Mouse (Mus musculus): ENCODE data around the gene Ptges3. TPM values are rescaled to one million over a fixed set of nuclear protein-coding genes. Genes with fewer than 3 reads are reported as not detected.
"Not testable (repeated sequence)": the region's sequence is repeated elsewhere in the genome, so short reads cannot be mapped to it uniquely, and the experiment has no call there.

The Ptges3 gene
- polyA plus RNA-seq, 1 experiment from 2014 or later: 461 TPM

- H3K9ac ChIP-seq: no peak overlapping the region
- H3K4me1 ChIP-seq: peaks cover 23% of the 10 kb centered on the region
- no peak overlapping the region for H3K27ac ChIP-seq
- H3K9me3 ChIP-seq: no peaks in the 10 kb centered on the region
- ATAC-seq (ENCODE audit: low FRiP score, low read depth): no peak
- no peak overlapping the region for H3K4me3 ChIP-seq
- no peak overlapping the region for H3K4me2 ChIP-seq (replicated peaks)
- H3K27me3 ChIP-seq (replicated peaks): no peaks in the 10 kb centered on the region
- 95% methylated on average over 6 of the region's 6 CpGs for WGBS
- H3K36me3 ChIP-seq: peaks cover 6% of the 10 kb centered on the region; the same call in 1 of the 2 replicates
Observed at GRCm38 (mm10) chr10:128062221-128062989, 3.7 kb downstream of the Ptges3 start.

DNA sequence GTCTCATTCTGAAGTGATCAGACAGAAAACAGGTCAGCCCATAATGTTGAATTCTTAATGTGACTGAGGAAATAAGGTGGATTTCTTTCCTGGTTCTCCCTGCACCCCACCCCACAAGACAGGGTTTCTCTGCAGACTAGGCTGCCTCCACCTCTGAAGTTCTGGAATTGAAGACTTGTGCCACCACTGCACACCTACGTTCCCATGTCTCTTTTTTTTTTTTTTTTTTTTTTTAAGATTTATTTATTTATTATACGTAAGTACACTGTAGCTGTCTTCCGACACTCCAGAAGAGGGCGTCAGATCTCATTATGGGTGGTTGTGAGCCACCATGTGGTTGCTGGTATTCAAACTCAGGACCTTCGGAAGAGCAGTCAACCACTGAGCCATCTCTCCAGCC, 7.3 kb downstream of the Ptges3 start:
- H3K4me3 ChIP-seq: no peak overlapping the region
- WGBS: 83% methylated on average over 5 of the region's 5 CpGs
- 0 out of 2 replicates have a peak, but pooled peaks cover 3% of the 10 kb centered on the region for H3K4me1 ChIP-seq
- H3K9me3 ChIP-seq: 0 out of 2 replicates have a peak, but pooled peaks cover 4% of the 10 kb centered on the region
- H3K27me3 ChIP-seq (replicated peaks): no peaks in the 10 kb centered on the region
- H3K27ac ChIP-seq: no peak overlapping the region
- peaks cover 29% of the 10 kb centered on the region for H3K36me3 ChIP-seq
- no peak overlapping the region for H3K4me2 ChIP-seq (replicated peaks)
- no peak overlapping the region for H3K9ac ChIP-seq
- no peak for ATAC-seq (ENCODE audit: low FRiP score, low read depth)

- H3K4me1 ChIP-seq: no peaks in the 10 kb centered on the region
- H3K36me3 ChIP-seq: peaks cover 49% of the 10 kb centered on the region
- H3K27me3 ChIP-seq (replicated peaks): no peaks in the 10 kb centered on the region
- H3K9ac ChIP-seq: no peak overlapping the region
- no peak overlapping the region for H3K4me2 ChIP-seq (replicated peaks)
- H3K27ac ChIP-seq: no peak overlapping the region
- 93% methylated on average over 4 of the region's 4 CpGs for WGBS
- ATAC-seq (ENCODE audit: low FRiP score, low read depth): no peak
- H3K4me3 ChIP-seq: no peak overlapping the region
- 0 out of 2 replicates have a peak, but pooled peaks cover 4% of the 10 kb centered on the region for H3K9me3 ChIP-seq
Observed at GRCm38 (mm10) chr10:128069201-128069600, 10.4 kb downstream of the Ptges3 start.

GRCm38 (mm10) chr10:128070432-128070831, 11.7 kb downstream of the Ptges3 start:
- H3K27me3 ChIP-seq (replicated peaks); H3K27ac ChIP-seq; ATAC-seq (ENCODE audit: low FRiP score, low read depth); H3K4me2 ChIP-seq (replicated peaks); H3K9me3 ChIP-seq; H3K4me1 ChIP-seq; H3K4me3 ChIP-seq; H3K9ac ChIP-seq: not testable (repeated sequence)
- H3K36me3 ChIP-seq: peaks cover 53% of the 10 kb centered on the region
- 97% methylated on average over 2 of the region's 2 CpGs for WGBS

DNA sequence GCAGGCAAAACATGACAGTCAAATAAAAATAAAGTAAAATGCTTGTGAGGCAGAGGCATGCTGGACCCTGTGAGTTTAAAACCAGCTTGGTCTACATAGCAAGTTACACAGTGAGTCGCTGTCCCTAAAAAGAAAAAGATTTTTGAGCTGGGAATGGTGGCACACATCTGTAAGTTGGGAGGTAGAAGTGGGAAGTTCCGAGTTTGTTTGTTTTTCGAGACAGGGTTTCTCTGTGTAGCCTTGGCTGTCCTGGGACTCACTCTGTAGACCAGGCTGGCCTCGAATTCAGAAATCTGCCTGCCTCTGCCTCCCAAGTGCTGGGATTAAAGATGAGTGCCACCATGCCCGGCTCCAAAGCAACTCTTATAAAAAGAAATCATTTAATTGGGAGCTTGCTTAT, 19.5 kb downstream of the Ptges3 start:
- H3K4me3 ChIP-seq; H3K27me3 ChIP-seq (replicated peaks); H3K9ac ChIP-seq; H3K4me2 ChIP-seq (replicated peaks); H3K27ac ChIP-seq; H3K4me1 ChIP-seq; H3K9me3 ChIP-seq; ATAC-seq (ENCODE audit: low FRiP score, low read depth): not testable (repeated sequence)
- peaks cover 24% of the 10 kb centered on the region for H3K36me3 ChIP-seq
- 86% methylated on average over 5 of the region's 5 CpGs for WGBS

DNA sequence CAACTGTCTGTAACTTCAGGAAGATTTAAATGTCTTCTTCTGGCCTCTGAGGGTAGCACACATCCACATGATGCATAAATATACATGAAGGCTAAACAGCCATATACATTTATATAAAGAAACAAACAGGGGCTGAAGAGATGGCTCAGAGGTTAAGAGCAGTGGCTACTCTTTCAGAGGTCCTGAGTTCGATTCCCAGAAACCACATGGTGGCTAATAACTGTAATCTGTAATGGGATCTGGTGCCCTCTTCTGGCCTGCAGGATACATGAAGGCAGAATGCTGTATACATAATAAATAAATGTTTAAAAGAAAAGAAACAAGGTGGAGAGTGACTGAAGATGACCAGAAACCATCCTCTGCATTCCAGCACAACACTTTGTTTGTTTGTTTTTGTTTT, 21.7 kb downstream of the Ptges3 start:
- peaks cover 23% of the 10 kb centered on the region for H3K36me3 ChIP-seq
- no peaks in the 10 kb centered on the region for H3K9me3 ChIP-seq
- H3K27me3 ChIP-seq (replicated peaks): no peaks in the 10 kb centered on the region
- ATAC-seq (ENCODE audit: low FRiP score, low read depth): no peak
- no peak overlapping the region for H3K4me3 ChIP-seq
- H3K4me1 ChIP-seq: peaks cover 11% of the 10 kb centered on the region
- H3K27ac ChIP-seq: no peak overlapping the region
- H3K9ac ChIP-seq: no peak overlapping the region
- no peak overlapping the region for H3K4me2 ChIP-seq (replicated peaks)
- 90% methylated on average over 1 of the region's 1 CpGs for WGBS

DNA sequence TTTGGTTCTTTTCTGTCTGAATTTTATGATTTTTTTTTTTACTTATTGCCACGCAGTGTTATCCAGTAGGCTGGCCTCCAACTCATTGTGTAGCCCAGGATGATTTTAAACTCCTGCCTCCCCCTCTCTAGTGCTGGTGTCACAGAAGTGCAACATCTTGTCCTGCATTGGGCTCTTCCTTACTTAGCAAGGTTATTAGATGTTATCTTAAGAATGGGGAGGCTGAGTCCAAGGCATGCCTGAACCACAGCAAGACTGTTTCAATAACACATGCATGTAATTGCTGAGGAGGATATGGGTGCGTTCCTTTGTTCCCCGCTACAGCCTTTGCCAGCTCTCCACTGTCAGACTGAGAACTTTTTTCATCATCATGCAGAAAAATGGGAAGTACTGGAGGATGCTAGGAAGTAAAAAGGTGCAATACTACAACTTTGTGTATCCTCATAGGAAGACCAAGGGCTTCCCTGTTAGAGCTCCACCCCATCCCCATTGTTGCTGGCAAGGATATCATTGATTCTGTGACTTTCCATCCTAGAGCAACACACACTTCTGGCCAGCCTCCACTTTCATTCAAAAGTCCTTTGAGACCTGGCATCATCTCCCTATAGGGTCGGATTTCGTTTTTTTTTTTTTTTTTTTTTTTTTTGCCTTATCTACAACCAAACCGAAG, 23.2 kb downstream of the Ptges3 start:
- 72% methylated on average over 6 of the region's 6 CpGs for WGBS
- peaks cover 11% of the 10 kb centered on the region for H3K4me1 ChIP-seq
- peaks cover 34% of the 10 kb centered on the region for H3K36me3 ChIP-seq
- H3K9ac ChIP-seq: peak overlapping the region; percentile 61; the same call in 1 of the 2 replicates
- no peaks in the 10 kb centered on the region for H3K27me3 ChIP-seq (replicated peaks)
- ATAC-seq (ENCODE audit: low FRiP score, low read depth): no peak
- H3K4me3 ChIP-seq: peak overlapping the region; percentile 52; the same call in 1 of the 2 replicates
- H3K27ac ChIP-seq: no peak overlapping the region
- H3K9me3 ChIP-seq: no peaks in the 10 kb centered on the region
- peak overlapping the region; percentile 67 for H3K4me2 ChIP-seq (replicated peaks)

GRCm38 (mm10) chr10:128082477-128082808, 23.7 kb downstream of the Ptges3 start:
- H3K27me3 ChIP-seq (replicated peaks): no peaks in the 10 kb centered on the region
- H3K36me3 ChIP-seq: peaks cover 33% of the 10 kb centered on the region
- peak overlapping the region; percentile 61 for H3K9ac ChIP-seq
- no peak overlapping the region for H3K27ac ChIP-seq
- peak overlapping the region; percentile 52 for H3K4me3 ChIP-seq
- peak overlapping the region; percentile 67 for H3K4me2 ChIP-seq (replicated peaks)
- H3K4me1 ChIP-seq: peaks cover 11% of the 10 kb centered on the region
- 19% methylated on average over 9 of the region's 9 CpGs for WGBS
- no peaks in the 10 kb centered on the region for H3K9me3 ChIP-seq
- peak; percentile 2; the same call in 1 of the 2 replicates for ATAC-seq (ENCODE audit: low FRiP score, low read depth)

- Histone ChIP-seq H3K4me1 (peaks cover 11% of the 10 kb centered on the region), H3K27me3 (replicated peaks) (no peaks in the 10 kb centered on the region), H3K27ac (peak within 1 kb of the TSS; percentile 47; the same call in 1 of the 2 replicates), H3K9me3 (no peaks in the 10 kb centered on the region), H3K9ac (peak within 1 kb of the TSS; percentile 93), H3K36me3 (peaks cover 35% of the 10 kb centered on the region), H3K4me2 (replicated peaks) (peak within 1 kb of the TSS; percentile 97), H3K4me3 (peak within 1 kb of the TSS; percentile 92)
- WGBS: under 1% methylated on average over 34 of the region's 34 CpGs
- peak; percentile 99 for ATAC-seq (ENCODE audit: low FRiP score, low read depth)
Observed at GRCm38 (mm10) chr10:128082880-128083421, 24.2 kb downstream of the Ptges3 start, which contains the start of gene Atp5b. Atp5b (plus strand) TSS chr10:128083273.

GRCm38 (mm10) chr10:128083688-128084087, 24.9 kb downstream of the Ptges3 start:
- Histone ChIP-seq H3K4me2 (replicated peaks) (peak overlapping the region; percentile 97), H3K27me3 (replicated peaks) (no peaks in the 10 kb centered on the region), H3K27ac (0 out of 2 replicates have a peak overlapping the region, but pooled peaks have one; percentile 47), H3K4me1 (peaks cover 11% of the 10 kb centered on the region), H3K36me3 (peaks cover 39% of the 10 kb centered on the region), H3K9ac (peak overlapping the region; percentile 93), H3K9me3 (no peaks in the 10 kb centered on the region), H3K4me3 (peak overlapping the region; percentile 92)
- 0 out of 2 replicates have a peak, but pooled peaks have one; percentile 3 for ATAC-seq (ENCODE audit: low FRiP score, low read depth)
- under 1% methylated on average over 22 of the region's 22 CpGs for WGBS

- Histone ChIP-seq H3K9me3 (no peaks in the 10 kb centered on the region), H3K36me3 (peaks cover 44% of the 10 kb centered on the region), H3K27me3 (replicated peaks) (no peaks in the 10 kb centered on the region), H3K4me3 (peak overlapping the region; percentile 92), H3K27ac (no peak overlapping the region), H3K9ac (peak overlapping the region; percentile 93), H3K4me1 (peaks cover 11% of the 10 kb centered on the region), H3K4me2 (replicated peaks) (peak overlapping the region; percentile 97)
- WGBS: 11% methylated on average over 3 of the region's 3 CpGs
- ATAC-seq (ENCODE audit: low FRiP score, low read depth): no peak
Observed at GRCm38 (mm10) chr10:128084160-128084559, 25.4 kb downstream of the Ptges3 start.

GRCm38 (mm10) chr10:128086391-128086790, 27.6 kb downstream of the Ptges3 start:
- no peak overlapping the region for H3K4me2 ChIP-seq (replicated peaks)
- H3K4me3 ChIP-seq: no peak overlapping the region
- no peak for ATAC-seq (ENCODE audit: low FRiP score, low read depth)
- no peak overlapping the region for H3K9ac ChIP-seq
- H3K4me1 ChIP-seq: peaks cover 18% of the 10 kb centered on the region
- H3K36me3 ChIP-seq: peaks cover 57% of the 10 kb centered on the region
- no peaks in the 10 kb centered on the region for H3K27me3 ChIP-seq (replicated peaks)
- H3K9me3 ChIP-seq: no peaks in the 10 kb centered on the region
- 82% methylated on average over 6 of the region's 6 CpGs for WGBS
- no peak overlapping the region for H3K27ac ChIP-seq
